Mouse (Mus musculus) frontal cortex, adult 2 months (tissue): ENCODE data around the gene Steap1. TPM values are rescaled to one million over a fixed set of nuclear protein-coding genes. Genes with fewer than 3 reads are reported as not detected.

Source experiments
- DNase-seq, 2 experiments: peaks; one replicate each; pipeline ENCODE4 v3.0.0; 2022; ENCODE audit warnings: low spot score in 1 of 2; ENCODE audit errors: extremely low spot score in 1 of 2
- polyA plus RNA-seq: library from polyadenylated mRNA; depleted of rRNA; stranded (reverse); fragments of >200 nt; gene quantifications from 2 replicates; pipeline ENCODE4 v1.2.3, GENCODE M21; 2012; rRNA removed

Gene Steap1
- polyA plus RNA-seq, 1 experiment, result 0.76 TPM

GRCm38 (mm10) chr5:5688945-5689540 is 60.1 kb downstream of the Steap1 start:
- no peak for DNase-seq

GRCm38 (mm10) chr5:5688228-5688627 is 60.9 kb downstream of the Steap1 start:
- no peak for DNase-seq

GRCm38 (mm10) chr5:5686973-5687372 is 62.2 kb downstream of the Steap1 start:
- DNase-seq, result no peak

Other genes with a start within 250 kb of the Steap1 start
- gene Cldn12, start 234.4 kb downstream of the Steap1 start, polyA plus RNA-seq, result 46.2 and 47.0 TPM in 2 replicates
- gene Gtpbp10, start 189.8 kb downstream of the Steap1 start, polyA plus RNA-seq, result 9.5 and 11.2 TPM in 2 replicates
- gene Gm8773, start 175.5 kb downstream of the Steap1 start, polyA plus RNA-seq, result 0.06 and 0.11 TPM in 2 replicates
- gene Cfap69, start 85.1 kb downstream of the Steap1 start, polyA plus RNA-seq, result 20.4 and 27.5 TPM in 2 replicates
- 9.1 and 10.0 TPM in 2 replicates for gene Steap2, start 54.7 kb downstream of the Steap1 start, polyA plus RNA-seq